Mouse (Mus musculus) CD4-positive, CD25-positive, alpha-beta regulatory T cell, adult 2 months (primary cell): ENCODE measurements around the gene Tmigd1.

ENCODE experiments used
- DNase-seq: peaks from one replicate; pipeline ENCODE4 v3.0.0-alpha.2; 2012; ENCODE audit warnings: low read depth, low spot score

Gene Tmigd1

DNA sequence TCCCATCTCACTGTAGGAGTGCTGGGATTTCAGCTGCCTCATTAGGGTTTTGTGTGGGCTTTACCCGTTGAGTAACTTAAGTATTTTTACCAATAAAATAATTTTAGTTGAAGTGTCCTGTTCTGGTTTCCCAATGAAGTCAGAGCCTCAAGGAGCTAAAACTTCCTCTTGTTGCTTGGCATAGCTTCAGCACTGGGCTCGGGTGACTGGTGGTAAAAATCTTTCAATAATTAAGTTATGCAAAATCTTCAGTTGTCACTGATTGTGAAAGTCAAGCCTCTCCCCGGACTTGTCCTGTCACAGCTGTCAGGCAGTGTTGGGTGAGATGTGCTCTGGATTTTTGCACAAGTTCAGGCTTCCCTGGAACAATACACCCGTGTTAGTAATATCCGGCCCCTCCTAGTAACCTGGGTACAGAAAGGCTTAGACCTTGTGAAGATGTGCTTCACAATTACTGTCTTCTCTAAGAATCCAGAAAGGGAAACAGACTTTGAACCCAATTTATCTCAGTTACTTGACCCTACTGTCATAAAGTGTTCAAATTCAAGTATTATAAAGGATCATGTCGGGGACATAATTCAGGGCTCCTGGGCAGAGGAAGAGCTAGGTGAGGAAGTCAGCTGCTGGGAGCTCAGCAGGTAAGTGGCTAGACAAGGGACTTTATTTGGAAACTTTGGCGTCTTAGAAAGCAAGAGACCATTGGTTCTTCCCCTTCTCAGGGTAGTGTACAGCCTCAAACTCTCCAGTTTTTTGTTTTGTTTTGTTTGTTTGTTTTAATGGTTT, at the start of gene Tmigd1:
Gene Tmigd1, plus strand, starts transcription at position 581 of the 783 bp plus-strand sequence.
- no peak for DNase-seq

DNA sequence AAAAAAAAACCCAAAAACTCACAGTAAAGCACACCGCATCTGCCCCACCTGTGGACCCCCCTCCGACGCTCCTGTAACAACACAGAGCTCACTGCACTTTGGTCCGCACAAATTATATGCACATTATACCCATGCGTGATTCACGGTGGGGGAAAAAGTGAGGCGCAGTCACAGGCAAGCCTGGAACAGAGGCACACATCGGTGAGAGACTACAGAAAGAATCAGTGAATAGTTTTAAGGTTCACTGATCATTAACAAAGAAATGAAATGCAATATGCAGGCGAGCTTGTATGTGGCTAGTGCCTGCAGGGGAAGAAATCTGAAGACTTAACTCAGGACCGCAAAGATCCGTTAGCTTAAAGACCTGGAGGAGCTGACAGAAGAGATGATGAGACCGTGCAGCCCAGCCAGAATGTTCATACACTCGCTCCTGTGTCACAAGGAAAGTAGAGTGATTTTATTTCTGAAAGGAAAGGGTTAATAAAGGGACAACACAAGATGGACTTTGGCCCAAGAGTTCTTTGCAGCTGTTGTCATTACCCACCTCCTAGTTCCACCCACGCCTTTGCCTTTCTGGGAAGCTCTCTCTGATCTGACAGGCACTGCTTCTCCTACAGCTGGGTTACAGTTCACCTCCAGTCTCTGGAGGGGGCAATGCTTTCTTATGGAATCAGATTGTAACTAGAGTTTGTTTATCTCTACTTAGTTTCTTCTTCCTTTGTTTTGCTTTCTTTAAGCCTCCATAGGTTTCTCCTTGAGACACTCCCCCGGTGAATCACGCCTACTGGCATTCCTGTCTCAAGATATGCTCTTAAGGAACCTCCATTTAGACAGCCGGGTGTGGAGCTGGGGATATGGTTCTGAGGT, 47.3 kb upstream of the Tmigd1 start:
- no peak for DNase-seq

DNA sequence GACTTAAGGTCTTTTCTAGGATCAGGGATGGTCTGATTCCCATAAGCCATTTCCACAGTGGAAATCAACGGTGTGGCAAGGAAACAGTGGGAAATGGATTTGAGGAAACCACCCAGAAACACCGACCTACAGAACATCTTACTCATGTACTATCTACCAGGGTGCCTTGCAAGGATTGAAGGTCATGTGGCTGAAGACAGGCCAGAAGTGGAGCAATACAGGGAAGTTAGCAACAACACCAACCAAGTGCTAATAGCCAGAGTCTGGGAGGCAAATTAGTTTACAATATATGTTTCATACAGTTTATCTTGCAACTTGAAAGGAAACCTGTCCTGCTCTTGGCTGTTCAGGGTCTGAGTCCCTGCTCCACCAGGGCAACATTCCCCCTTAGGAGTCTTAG, 45.4 kb upstream of the Tmigd1 start:
- no peak for DNase-seq

GRCm38 (mm10) chr11:76857111-76857510, 44.8 kb upstream of the Tmigd1 start:
- no peak for DNase-seq

DNA sequence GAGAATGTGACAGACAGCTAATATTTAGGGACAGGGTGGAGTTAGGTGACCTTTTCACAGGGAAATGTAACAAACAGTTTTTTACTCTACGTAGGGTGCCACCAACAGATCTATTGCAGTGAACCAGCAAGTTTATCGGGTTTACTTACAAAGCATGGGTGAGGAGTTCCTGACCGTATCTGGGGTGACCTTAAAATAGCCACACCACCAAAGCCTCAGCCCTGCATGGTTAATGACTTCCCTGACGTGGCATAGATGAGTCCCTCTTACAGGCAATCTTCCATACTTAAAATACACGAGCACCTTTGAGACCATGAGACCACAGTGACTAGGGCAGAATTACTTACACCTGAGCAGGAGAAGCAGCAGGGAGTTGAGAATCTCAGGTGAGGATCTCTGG, 43.2 kb upstream of the Tmigd1 start:
- no peak for DNase-seq

DNA sequence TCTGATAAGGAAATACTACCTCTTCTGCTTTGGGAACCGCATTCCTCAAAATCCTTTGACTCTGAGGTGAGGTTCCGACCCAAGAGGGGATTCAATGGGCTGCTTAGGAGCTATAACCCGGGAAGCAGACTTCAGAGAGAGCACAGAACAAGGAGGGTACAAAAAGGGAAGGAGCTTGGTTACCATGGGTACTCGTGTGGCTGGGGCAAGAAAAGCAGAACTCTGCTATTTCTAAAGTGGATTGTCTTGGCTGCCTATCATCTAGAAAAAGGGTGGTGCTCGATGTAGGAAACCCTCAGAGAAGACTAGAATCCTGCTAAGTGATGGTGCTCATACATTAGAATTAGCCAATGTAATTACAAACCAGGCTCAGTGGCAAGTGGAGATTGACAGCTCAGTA, 42.7 kb upstream of the Tmigd1 start:
- DNase-seq = no peak

DNA sequence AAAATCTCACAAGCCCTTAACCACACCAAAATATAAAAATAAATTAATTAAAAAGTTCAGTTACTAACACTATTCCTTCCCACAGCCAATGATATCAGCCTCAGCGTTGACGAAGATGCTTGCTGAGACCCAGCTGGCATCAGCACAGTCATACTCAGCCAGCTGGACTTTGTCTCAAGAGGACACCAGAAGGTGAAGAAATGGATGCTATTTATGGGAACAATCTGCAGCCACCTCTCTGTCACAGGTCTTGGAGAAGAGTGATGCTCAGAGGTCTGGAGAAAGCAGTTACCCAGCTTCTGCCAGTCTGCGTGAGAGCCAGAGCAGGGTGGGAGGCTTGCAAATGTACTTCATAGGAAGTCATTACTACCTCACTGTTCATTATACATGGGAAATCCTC, 40.8 kb upstream of the Tmigd1 start:
- no peak for DNase-seq

GRCm38 (mm10) chr11:76872556-76873234, 29.3 kb upstream of the Tmigd1 start:
- no peak for DNase-seq

DNA sequence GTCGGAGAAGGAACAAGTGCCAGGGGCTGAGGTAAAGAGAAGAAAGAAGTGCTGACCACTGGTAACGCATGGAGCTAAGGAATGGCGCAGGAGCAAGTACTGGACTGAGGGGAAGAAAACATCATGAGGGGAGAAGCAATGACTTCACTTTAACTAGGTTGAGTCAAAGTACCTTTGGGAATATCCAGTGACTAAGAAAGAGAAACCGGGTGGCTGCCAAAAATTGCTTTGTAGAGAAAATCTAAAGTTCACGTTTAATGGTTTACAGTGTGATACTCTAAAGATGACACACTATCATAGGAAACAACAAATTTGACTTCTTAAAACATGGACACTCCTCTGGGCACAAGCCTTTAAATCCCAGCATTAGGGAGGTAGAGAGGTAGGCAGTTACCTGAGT, 28.1 kb upstream of the Tmigd1 start:
- no peak for DNase-seq

GRCm38 (mm10) chr11:76874766-76875165, 27.2 kb upstream of the Tmigd1 start:
- DNase-seq = peak; percentile 13

DNA sequence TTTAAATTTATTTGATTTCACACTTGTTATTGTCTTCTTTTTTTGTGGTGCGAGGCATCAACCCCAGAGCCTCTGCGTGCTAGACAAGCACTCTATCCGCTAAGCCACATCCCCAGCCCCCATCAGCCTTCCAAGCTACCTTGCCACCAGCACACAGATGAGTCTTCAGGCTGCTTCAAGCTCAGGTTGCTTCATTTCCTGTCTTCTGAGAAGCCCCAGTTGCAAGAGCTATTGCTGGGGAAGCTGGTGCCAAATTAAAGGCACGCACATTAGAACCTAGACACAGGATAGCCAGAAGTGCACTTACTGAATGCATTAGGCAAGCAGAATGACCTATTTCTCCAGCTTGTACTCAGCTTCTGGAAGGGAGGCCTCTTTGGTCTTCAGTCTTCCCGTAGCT, 22.1 kb upstream of the Tmigd1 start:
- DNase-seq = peak; percentile 62

- DNase-seq = no peak
Measured at GRCm38 (mm10) chr11:76884451-76884850, 17.5 kb upstream of the Tmigd1 start.

DNA sequence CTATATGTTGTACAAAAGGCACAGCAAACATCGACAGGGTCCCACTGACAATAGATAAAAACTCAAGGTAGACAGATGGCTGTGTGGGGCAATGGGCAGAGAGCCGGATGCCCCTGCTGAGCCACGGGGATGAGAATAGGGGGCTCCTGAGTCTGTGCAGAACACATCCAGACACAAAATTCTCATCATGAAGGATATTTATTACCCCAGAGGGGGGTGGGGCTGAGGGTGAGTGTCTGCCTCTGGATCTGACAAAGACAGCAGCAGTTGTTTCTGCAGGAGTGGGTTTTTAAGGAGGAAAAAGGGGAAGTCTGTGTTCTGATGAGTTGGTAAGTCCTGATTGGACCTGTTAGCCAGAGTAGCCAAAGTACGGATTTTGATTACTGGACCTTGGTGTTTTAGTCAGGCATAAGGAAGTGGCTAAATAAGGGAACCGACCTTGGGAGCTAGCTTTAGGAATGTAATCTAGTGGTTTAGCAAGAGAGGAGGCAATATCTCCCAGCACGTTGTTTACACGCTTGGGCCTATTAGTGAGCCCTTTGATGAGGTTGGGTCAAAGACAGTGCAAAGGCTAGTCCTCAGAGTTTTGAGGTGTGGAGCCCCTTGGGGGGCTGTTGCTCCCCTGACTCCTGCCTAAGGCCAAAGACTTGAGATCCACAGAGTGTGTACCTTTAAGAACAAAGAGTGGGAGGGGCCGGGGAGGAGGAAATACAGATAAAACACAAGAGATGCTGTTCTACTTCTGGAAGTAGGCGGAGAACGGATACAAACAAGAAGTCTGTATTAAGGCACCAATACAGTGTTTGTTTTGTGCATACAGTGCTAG, 12.4 kb upstream of the Tmigd1 start:
- peak; percentile 58 for DNase-seq

DNA sequence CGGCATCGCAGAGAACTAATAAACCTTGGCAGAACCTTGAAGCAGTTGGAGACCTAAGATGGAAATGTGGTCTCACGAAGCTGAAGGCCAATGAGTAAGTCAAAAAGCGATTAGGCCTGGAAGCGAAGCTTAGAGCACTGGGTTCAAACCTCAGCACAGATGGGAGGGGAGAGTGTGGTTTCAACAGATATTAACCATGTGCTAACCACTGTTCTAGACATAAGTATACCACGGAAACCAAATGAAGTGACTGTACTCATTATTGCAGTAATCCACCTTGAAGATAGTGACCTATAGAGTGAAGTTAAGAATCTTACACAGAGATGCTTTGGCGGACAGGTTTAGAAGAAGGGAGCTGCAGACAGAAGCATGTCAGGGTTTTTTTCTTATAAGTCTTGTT, 10.8 kb upstream of the Tmigd1 start:
- DNase-seq = peak; percentile 9

DNA sequence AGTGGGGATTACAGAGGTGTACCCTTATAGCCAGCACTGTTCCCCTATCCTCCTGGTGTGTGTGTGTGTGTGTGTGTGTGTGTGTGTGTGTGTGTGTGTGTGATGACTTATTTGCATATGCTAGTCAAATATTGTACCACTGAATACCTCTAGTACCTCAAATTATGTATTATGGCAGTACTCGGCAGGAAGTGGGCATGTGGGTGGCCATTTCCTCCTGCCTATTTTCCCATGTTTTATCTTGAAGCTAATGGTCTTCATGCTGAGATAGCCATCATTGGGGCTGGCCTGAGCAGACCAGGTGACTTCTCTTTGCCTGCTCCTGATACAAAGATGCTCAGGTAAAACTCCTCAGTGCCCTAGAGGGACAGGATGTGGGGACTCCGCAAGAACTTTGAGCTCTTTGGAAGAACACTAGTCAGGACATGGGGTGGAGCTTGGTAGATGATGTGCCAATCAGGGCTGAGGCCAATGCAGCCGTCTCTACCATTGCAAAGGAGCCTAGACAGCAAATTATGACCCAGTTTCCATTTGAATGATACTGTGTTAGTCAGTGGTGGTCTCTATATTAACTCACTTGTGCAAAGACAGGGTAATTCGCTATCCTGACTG, 10.1 kb upstream of the Tmigd1 start:
- peak; percentile 29 for DNase-seq

GRCm38 (mm10) chr11:76892972-76893371, 9.0 kb upstream of the Tmigd1 start:
- DNase-seq = no peak

DNA sequence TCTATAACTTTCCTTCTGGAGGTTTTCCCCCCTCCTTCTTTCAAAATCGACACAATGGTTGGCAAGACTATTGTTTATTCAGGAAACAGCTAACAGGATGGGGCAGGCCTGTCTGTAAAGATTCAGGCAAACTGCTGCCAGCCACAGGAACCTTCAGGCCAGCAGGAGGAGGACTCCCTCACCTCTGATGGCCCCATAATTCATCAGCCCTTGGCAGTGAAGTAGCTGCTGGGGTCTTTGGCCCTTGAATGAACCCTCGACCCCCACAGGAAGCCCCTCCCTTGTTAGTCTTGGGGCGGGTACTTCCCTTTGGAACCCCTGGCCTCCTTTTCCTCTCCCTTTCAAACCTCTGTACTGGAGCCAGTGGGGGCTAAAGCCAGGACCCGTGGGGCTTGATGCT, 8.4 kb upstream of the Tmigd1 start:
- DNase-seq = no peak

GRCm38 (mm10) chr11:76894240-76894639, 7.7 kb upstream of the Tmigd1 start:
- DNase-seq = peak; percentile 76

- no peak for DNase-seq
Measured at GRCm38 (mm10) chr11:76896360-76896759, 5.6 kb upstream of the Tmigd1 start.

DNA sequence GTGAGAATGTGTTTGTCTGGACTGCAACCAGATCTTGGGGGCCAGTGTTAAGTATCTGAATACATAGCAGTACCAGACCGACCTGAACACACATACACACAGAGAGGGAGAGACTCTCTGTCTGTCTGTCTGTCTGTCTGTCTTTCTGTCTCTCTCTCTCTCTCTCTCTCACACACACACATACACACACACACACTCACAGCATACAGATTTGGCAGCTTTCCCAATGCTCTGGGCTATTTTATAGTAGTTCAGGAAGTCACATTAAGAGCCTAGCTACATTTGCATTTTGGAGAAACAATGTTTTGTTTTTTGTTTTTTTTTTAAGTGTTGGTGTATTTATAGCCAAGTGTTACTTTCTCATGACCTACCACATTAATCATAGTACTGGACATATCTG, 4.8 kb upstream of the Tmigd1 start:
- DNase-seq = no peak

DNA sequence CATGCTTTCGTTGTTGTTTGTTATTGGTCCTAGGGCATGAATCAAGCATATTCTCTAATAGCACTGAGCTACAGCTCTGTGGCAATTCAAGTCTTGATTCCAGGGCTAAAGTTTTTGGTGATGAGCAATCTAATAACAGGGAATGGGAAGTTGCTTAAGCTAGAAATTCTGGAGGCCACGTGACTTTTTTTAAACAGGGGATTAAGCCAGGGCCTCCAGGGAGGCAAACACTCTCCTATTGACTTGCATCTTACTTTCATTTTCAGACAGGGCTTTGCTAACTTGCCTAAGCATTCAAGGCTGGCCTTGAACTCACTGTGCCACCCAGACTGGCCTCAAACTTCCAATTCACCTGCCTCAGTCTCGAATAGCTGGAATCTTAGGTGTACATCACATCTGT, 4.1 kb upstream of the Tmigd1 start:
- DNase-seq = no peak
